Mouse (Mus musculus) ES-Bruce4 (cell line): Measurements from ENCODE around the gene Smyd4.

ENCODE experiments used
- CTCF ChIP-seq: IDR thresholded peaks from one replicate; pipeline ENCODE4 v1.8.1; 2011; ENCODE audit warnings: low read depth, low read length
- EP300 ChIP-seq: IDR thresholded peaks from 2 replicates; pipeline ENCODE4 v1.6.1; 2011; ENCODE audit warnings: low read depth, low read length; ENCODE audit not compliant: insufficient read depth

GRCm38 (mm10) chr11:75449695-75450094 is 101.5 kb downstream of the Smyd4 start:
- TF ChIP-seq CTCF (no peak), EP300 (no peak)
